Mouse (Mus musculus) heart, postnatal 25 days (tissue): ENCODE data around the gene Armc10. TPM values are rescaled to one million over a fixed set of nuclear protein-coding genes. Genes with fewer than 3 reads are reported as not detected.
"Not testable (repeated sequence)": the region's sequence is repeated elsewhere in the genome, so short reads cannot be mapped to it uniquely, and the experiment has no call there.

Experiments used
- DNase-seq: peaks from one replicate; pipeline ENCODE4 v3.0.0; 2022; ENCODE audit warnings: low spot score
- intact Hi-C: fragments of 180-260 bp; cut with DNase I; formaldehyde crosslinking; loops from one replicate; pipeline ENCODE4 v1.15.1; 2025
- total RNA-seq, 2 experiments: library from RNA; stranded (reverse); gene quantifications; 2 replicates each; pipeline ENCODE4 v1.2.3; 2021

Armc10 gene
- total RNA-seq, 2 experiments from 2014 or later, result 6.6 to 7.8 TPM

DNA sequence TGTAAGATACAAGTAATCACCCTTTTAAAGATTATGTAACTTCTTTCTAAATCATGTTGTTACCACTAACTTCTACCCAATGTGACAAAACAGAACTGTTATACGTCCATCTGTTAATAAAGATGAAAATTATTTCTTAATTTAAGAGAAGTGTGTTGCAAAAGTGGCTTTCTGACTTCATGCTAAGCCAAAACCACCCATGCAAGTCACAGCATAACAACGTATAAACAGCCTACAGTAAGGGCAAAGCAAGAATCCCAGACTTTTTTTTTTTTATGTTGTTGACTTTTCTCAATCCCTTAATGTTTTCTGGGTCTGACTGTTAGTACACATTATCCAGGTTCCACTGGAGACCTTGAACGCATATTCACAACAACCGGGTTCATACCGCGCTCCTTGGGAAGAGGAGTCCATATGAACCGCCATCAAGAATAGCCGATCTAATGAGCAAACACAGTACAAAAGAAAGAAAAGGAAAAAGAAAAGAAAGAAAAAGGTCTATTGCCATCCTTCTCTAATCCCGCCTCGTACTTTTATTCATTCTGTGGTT, 54.7 kb downstream of the Armc10 start:
- intact Hi-C loops, result loop anchor here (5.0 to 10.0 kb wide), 2 partner anchors 53 to 816 kb away; partner anchors contain the start of genes Armc10, Fbxl13, Phtf2 and Tmem60

DNA sequence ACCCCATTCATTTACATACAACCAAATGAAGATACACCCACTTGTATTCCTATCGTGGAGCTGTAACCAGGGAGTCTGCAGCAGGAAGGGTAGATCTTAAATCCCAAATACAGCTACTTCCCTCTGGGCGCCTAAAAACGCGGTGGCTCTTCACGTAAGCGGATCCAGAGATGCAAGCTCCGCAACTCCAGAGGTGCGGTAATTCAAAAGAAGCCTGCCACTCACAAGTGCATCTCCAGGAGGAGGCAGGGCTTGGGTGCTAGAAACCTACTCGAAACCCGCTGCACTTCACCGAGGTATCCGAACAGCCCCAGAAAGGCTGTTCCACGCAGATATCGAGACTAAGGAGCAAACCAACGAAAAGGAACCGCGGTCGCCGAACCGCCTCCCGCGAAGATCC, 55.3 kb downstream of the Armc10 start:
- no peak for DNase-seq
- intact Hi-C loops, result loop anchor here (5.0 to 10.0 kb wide), 2 partner anchors 54 to 816 kb away; partner anchors contain the start of genes Armc10, Fbxl13, Phtf2 and Tmem60

More for the DNA sequence above, 54.7 kb downstream of the Armc10 start:
- DNase-seq, result no peak

DNA sequence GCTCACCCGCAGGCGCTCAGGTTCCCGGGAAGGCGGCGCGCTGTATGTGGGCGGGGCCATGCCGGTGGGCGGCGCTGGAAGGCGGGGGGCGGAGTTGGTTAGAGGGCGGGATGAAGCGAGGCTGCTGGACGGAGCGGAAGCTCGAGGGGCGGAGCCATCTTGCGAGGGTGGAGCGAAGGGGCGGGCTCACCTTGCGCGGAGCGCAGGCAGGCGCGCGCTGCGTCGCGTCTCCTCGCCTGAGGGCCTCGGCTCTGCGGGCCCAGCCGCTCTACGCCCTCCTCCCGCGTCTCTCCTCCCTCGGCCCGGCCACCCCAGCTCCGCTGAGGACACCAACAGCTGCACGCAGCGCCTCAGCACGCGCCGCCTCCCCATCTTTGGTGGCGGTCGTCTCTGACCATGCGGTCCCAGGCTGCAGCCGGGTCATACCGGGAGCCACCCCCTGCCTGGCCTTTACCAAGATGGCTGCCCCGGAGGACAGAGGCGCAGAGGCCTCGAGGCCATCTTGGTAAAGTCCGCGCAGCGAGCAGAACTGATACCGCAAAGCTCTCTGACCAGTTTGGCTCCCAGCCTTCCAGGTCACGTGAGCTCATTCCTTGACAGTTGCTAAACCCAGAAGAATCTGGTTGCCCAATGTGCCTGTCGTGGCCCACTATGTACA, 55.9 kb downstream of the Armc10 start, which contains the start of gene Napepld:
Napepld (minus strand) TSS at position 46 of the 658 bp plus-strand sequence.
- peak; percentile 97 for DNase-seq
- intact Hi-C loops, result loop anchor here (5.0 to 10.0 kb wide), 2 partner anchors 54 to 817 kb away; partner anchors contain the start of genes Armc10, Fbxl13, Phtf2 and Tmem60

DNA sequence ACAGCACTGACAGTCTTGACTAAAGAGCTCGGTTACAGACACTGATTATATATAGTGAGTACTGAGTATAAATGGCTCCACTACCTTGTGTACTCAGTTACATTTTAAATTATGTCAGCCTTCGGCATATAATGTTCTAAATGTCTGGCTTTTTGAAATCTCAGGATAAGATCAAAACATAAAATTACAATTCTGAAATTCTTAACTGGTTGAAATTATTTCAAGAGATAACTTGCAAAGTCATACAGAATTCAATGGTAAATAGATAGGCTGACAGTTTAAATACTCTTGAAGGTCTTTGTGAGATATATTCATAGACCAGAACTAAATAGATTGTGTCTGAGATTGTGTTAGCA, 56.4 kb downstream of the Armc10 start:
- no peak for DNase-seq
- intact Hi-C loops, result loop anchor here (5.0 to 10.0 kb wide), 2 partner anchors 55 to 817 kb away; partner anchors contain the start of genes Armc10, Fbxl13, Phtf2 and Tmem60

DNA sequence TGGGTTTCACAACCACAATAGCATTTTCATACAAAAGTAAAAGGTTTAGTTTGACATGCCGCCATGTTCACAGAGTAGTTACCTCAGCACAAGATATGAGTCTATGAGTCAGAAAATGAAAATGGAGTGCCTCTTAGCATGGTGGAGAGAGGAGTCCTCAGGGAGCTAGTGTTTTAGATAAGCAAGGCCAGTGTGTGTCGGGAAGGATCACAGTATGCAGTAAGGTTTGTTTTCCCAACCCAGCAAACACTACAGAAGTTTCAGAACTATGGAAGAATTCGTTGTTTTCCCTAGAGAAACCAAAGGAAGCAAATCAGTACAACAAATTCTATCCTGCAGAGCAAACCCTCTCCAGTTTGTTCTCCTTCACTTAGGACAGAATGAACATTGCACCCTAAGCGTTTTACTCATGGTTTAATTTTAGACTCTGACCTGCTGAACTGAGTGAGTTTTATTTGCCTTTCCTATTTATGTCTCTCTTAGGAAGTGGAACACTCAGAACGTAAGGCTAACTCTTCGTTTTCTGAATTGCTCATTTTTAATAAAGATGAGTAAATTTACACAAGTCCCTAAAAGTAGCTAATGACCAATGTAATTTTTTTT, 57.4 kb downstream of the Armc10 start:
- DNase-seq, result no peak
- intact Hi-C loops, result loop anchor here (5.0 to 10.0 kb wide), 2 partner anchors 56 to 818 kb away; partner anchors contain the start of genes Armc10, Fbxl13, Phtf2 and Tmem60

DNA sequence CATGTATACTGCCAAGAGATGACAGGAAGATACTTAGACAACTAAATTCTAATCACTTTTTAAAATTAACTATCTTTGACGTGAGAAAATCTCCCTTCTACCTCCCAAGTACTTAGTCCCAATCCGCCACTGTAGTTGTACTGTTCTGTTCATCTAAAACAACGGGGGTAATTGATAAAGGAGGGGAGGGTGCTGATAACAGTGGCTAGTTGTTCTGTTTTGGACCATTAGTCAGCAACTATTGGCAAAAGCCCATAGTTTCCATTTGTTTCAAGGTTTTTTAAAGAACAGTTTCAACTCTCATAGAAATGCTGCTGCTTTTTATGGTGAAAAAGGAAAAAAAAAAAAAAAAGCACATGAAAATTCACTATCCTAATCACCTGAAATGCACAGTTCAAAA, 58.1 kb downstream of the Armc10 start:
- no peak for DNase-seq
- intact Hi-C loops, result loop anchor here (5.0 to 10.0 kb wide), 2 partner anchors 56 to 819 kb away; partner anchors contain the start of genes Armc10, Fbxl13, Phtf2 and Tmem60

DNA sequence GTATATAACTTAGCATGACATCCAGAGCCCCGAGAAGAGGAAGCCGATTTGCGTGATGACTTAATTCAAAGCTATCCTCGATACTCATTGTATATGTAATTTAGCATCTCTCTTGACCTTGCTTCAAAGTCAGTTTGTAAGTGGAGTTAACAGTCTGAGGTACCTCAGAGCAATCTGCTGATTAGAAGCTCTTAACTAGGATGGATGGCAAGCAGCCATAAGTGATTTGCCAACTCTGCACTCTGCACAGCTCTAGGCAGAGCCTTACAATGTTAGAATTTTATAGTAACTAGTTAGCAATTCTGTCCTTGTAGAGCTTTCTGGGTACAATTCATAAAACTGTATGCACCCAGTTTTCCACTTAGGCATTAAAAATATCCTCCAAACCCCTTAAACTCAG, 60.9 kb downstream of the Armc10 start:
- DNase-seq, result no peak

DNA sequence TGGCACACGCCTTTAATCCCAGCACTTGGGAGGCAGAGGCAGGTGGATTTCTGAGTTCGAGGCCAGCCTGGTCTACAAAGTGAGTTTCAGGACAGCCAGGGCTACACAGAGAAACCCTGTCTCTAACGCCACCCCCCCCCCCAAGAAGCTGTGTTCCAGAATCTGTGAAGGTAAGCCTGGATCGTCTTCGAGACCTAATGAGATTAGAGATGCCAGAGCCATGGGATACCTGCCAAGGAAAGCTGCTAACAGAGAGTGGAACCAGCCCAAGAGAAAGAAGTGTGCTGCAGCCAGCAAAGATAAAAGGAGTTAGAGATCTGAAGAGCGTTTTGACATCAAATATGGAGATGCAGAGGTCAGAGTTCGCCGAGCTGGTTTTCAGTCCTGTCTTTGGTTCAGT, 62.4 kb downstream of the Armc10 start:
- not testable (repeated sequence) for DNase-seq
- intact Hi-C loops, result loop anchor here (10.0 kb wide), 1 partner anchor 823 kb away; the partner anchor contains the start of genes Phtf2 and Tmem60

More for the DNA sequence above, 60.9 kb downstream of the Armc10 start:
- intact Hi-C loops, result loop anchor here (10.0 kb wide), 1 partner anchor 822 kb away; the partner anchor contains the start of genes Phtf2 and Tmem60

Other genes with a start within 250 kb of the Armc10 start
- 1 to 10 TPM; 3.0 to 3.6 TPM for gene Ccdc146, start 221.1 kb upstream of the Armc10 start, total RNA-seq
- gene Fam185a, start 220.9 kb upstream of the Armc10 start, total RNA-seq, result 10 to 100 TPM; 15.4 to 16.4 TPM
- 1 to 10 TPM; 2.4 to 4.2 TPM for gene Lrrc17, start 102.3 kb upstream of the Armc10 start, total RNA-seq
- gene Fbxl13, start 179 bp upstream of the Armc10 start, total RNA-seq, result not detected
- gene Napepld, start 55.6 kb downstream of the Armc10 start, total RNA-seq, result 1 to 10 TPM; 4.5 to 5.4 TPM
- gene Pmpcb, start 91.3 kb downstream of the Armc10 start, total RNA-seq, result 100 to 1,000 TPM; 241 to 242 TPM
- gene Dnajc2, start 139.4 kb downstream of the Armc10 start, total RNA-seq, result 10 to 100 TPM; 19.5 to 20.6 TPM
- 10 to 100 TPM; 91.1 to 94.2 TPM for gene Psmc2, start 139.5 kb downstream of the Armc10 start, total RNA-seq
- gene Slc26a5, start 219.8 kb downstream of the Armc10 start, total RNA-seq, result not detected